Mouse (Mus musculus) forebrain, embryonic 16.5 days (tissue): ENCODE data around the gene Vmn2r93. TPM values are rescaled to one million over a fixed set of nuclear protein-coding genes. Genes with fewer than 3 reads are reported as not detected.

Source experiments
- ATAC-seq: fragments of 200-750 bp; cut with Nextera tagmentation; 2 replicates; pipeline ENCODE4 v1.8.0; 2017; ENCODE audit warnings: mild to moderate bottlenecking, moderate library complexity
- H3K27ac ChIP-seq: fragments of 300-500 bp; sonication (generic); 2 replicates; pipeline ENCODE4 v1.5.1; 2014; ENCODE audit warnings: low read length, control low read depth
- H3K27me3 ChIP-seq: fragments of 300-500 bp; sonication (generic); replicated peaks from 2 replicates; pipeline ENCODE4 v1.6.1; 2014; ENCODE audit warnings: low read length; ENCODE audit not compliant: control insufficient read depth, insufficient read depth
- H3K36me3 ChIP-seq: fragments of 300-500 bp; sonication (generic); 2 replicates; pipeline ENCODE4 v1.6.1; 2014; ENCODE audit not compliant: control insufficient read depth, insufficient read depth
- H3K4me1 ChIP-seq: fragments of 300-500 bp; sonication (generic); replicated peaks from 2 replicates; pipeline ENCODE4 v1.6.1; 2014; ENCODE audit warnings: low read length; ENCODE audit not compliant: control insufficient read depth, insufficient read depth
- H3K4me2 ChIP-seq: fragments of 300-500 bp; sonication (generic); 2 replicates; pipeline ENCODE4 v1.6.1; 2014; ENCODE audit warnings: mild to moderate bottlenecking, low read length, control low read depth
- H3K4me3 ChIP-seq: fragments of 300-500 bp; sonication (generic); replicated peaks from 2 replicates; pipeline ENCODE4 v1.5.1; 2014; ENCODE audit warnings: mild to moderate bottlenecking, low read length, control low read depth
- H3K9ac ChIP-seq: fragments of 300-500 bp; sonication (generic); replicated peaks from 2 replicates; pipeline ENCODE4 v1.6.1; 2014; ENCODE audit warnings: low read depth, low read length, control low read depth
- H3K9me3 ChIP-seq: fragments of 300-500 bp; sonication (generic); 2 replicates; pipeline ENCODE4 v1.6.1; 2016; ENCODE audit warnings: low read length; ENCODE audit not compliant: control insufficient read depth
- WGBS: fragments of 180-500 bp; shearing (Covaris S2); extraction: QIAGEN DNeasy Blood & Tissue Kit; methylation state at CpG from one replicate; pipeline ENCODE4 v1.1.7; 2014; 5-methylcytosine and 5-hydroxymethylcytosine counted together
- polyA plus RNA-seq: library from polyadenylated mRNA; unstranded; fragments of >200 nt; fragmentation: Nextera tagmentation; extraction: Ambion mirVana; gene quantifications from 2 replicates; pipeline ENCODE4 v1.2.1, GENCODE M21; 2015

Gene Vmn2r93
- polyA plus RNA-seq = not detected in 2 replicates

- WGBS = 51% methylated on average over 1 of the region's 1 CpGs
- no peaks in the 10 kb centered on the region for H3K27me3 ChIP-seq
- ATAC-seq = no peak
- no peaks in the 10 kb centered on the region for H3K36me3 ChIP-seq
- no peaks in the 10 kb centered on the region for H3K9me3 ChIP-seq
- H3K4me3 ChIP-seq = no peak within 1 kb of the TSS
- H3K4me1 ChIP-seq = no peaks in the 10 kb centered on the region
- no peak within 1 kb of the TSS for H3K27ac ChIP-seq
- no peak within 1 kb of the TSS for H3K9ac ChIP-seq
- H3K4me2 ChIP-seq = no peak within 1 kb of the TSS
Measured at GRCm38 (mm10) chr17:18297799-18298198, at the start of gene Vmn2r93. Gene Vmn2r93 (plus strand): TSS chr17:18298099.

GRCm38 (mm10) chr17:18277656-18278055 lies 20.2 kb upstream of the Vmn2r93 start, which contains the start of gene Vmn2r94:
Gene Vmn2r94 (minus strand): TSS chr17:18277756.
- Histone ChIP-seq H3K4me1 (no peaks in the 10 kb centered on the region), H3K9ac (no peak within 1 kb of the TSS), H3K36me3 (no peaks in the 10 kb centered on the region), H3K9me3 (peaks cover 3% of the 10 kb centered on the region; the same call in 1 of the 2 replicates), H3K4me3 (no peak within 1 kb of the TSS), H3K4me2 (no peak within 1 kb of the TSS), H3K27ac (no peak within 1 kb of the TSS), H3K27me3 (no peaks in the 10 kb centered on the region)
- 67% methylated on average over 2 of the region's 2 CpGs for WGBS
- ATAC-seq = no peak

GRCm38 (mm10) chr17:18323031-18323430 lies 25.1 kb downstream of the Vmn2r93 start:
- Histone ChIP-seq H3K4me1 (no peaks in the 10 kb centered on the region), H3K9me3 (peaks cover 9% of the 10 kb centered on the region), H3K27me3 (no peaks in the 10 kb centered on the region), H3K27ac (no peak overlapping the region), H3K9ac (no peak overlapping the region), H3K36me3 (no peaks in the 10 kb centered on the region), H3K4me3 (no peak overlapping the region), H3K4me2 (no peak overlapping the region)
- 92% methylated on average over 2 of the region's 2 CpGs for WGBS
- ATAC-seq = no peak

GRCm38 (mm10) chr17:18360007-18360406 lies 62.1 kb downstream of the Vmn2r93 start:
- no peak overlapping the region for H3K9ac ChIP-seq
- H3K4me1 ChIP-seq = no peaks in the 10 kb centered on the region
- no peaks in the 10 kb centered on the region for H3K27me3 ChIP-seq
- no peak overlapping the region for H3K4me3 ChIP-seq
- peaks cover 8% of the 10 kb centered on the region; the same call in 1 of the 2 replicates for H3K9me3 ChIP-seq
- H3K27ac ChIP-seq = no peak overlapping the region
- WGBS = 63% methylated on average over 1 of the region's 1 CpGs
- no peaks in the 10 kb centered on the region for H3K36me3 ChIP-seq
- no peak overlapping the region for H3K4me2 ChIP-seq
- ATAC-seq = no peak

- H3K4me2 ChIP-seq = no peak overlapping the region
- H3K4me1 ChIP-seq = no peaks in the 10 kb centered on the region
- H3K9me3 ChIP-seq = peaks cover 8% of the 10 kb centered on the region; the same call in 1 of the 2 replicates
- 57% methylated on average over 3 of the region's 3 CpGs for WGBS
- ATAC-seq = no peak
- no peak overlapping the region for H3K27ac ChIP-seq
- no peaks in the 10 kb centered on the region for H3K36me3 ChIP-seq
- no peaks in the 10 kb centered on the region for H3K27me3 ChIP-seq
- no peak overlapping the region for H3K4me3 ChIP-seq
- H3K9ac ChIP-seq = no peak overlapping the region
Measured at GRCm38 (mm10) chr17:18360602-18361001, 62.7 kb downstream of the Vmn2r93 start.

Other genes starting within 250 kb of the Vmn2r93 start
- gene Vmn2r124, start 248.7 kb upstream of the Vmn2r93 start, polyA plus RNA-seq = not detected in 2 replicates
- not detected in 2 replicates for gene Vmn2r91, start 213.1 kb upstream of the Vmn2r93 start, polyA plus RNA-seq
- gene Vmn2r92, start 146.2 kb upstream of the Vmn2r93 start, polyA plus RNA-seq = not detected in 2 replicates
- gene Vmn2r94, start 20.3 kb upstream of the Vmn2r93 start, polyA plus RNA-seq = not detected in 2 replicates
- gene Vmn2r95, start 126.0 kb downstream of the Vmn2r93 start, polyA plus RNA-seq = not detected in 2 replicates